Mouse (Mus musculus): ENCODE data around the gene Tpd52l2.

The Tpd52l2 gene

DNA sequence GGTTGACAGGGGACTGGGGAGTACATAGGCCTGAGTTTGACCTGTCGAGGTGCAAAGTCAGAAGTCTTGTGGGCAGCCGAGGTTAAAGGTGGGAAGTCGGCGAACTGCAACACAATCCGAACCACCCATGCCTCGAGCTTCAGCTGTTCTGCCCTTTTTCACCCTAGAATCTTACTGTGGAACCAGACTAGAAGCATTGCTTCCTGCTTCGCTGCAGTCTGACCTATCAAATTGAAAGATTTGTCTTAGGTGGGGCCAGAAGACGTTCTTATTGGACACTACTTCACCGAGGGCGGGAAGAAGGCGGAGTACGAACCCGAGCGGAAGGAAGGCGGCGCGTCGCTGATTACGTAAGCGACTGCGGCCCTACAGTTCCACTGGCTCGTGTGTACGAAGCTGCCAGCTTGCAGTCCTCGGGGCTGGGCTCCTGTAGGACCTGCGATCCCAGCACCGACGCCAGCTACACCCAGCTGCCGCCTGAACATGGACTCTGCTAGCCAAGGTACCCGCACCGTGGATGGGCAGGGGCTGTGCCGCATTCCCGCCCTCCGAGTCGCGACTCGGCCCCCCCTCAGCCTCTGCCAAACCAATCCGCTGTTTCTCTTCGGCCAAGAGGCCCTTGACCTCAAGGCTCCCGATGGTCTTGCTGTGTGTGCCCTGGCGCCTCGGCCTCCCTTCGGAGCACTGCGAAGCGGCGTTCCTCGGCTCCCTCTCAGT lies at the start of gene Tpd52l2:
Gene Tpd52l2, plus strand, starts transcription at position 312 of the 717 bp plus-strand sequence.
- DNase-seq (ENCODE audit: low spot score in 2 of 2): peak; percentile 91 to 94

DNA sequence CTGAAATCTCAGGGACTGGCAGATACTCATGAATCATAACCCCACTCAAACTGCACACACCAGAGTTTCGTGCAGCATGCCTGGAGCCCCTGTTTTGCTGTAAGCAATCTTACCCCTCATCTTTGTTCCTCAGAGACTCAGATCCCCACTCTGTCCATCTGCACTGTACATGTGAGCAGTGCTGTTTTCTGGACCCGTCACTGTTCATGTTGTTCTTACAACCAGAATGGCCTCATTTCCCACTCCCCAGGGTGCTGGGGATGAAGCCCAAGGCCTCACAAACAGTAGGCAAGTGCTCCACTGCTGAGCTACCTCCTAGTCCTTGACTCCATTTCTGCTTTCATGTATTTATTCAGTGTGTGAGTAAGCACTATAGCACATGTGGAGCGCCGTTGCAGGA lies 44.8 kb upstream of the Tpd52l2 start:
- no peak for DNase-seq (ENCODE audit: low spot score in 2 of 2)

DNA sequence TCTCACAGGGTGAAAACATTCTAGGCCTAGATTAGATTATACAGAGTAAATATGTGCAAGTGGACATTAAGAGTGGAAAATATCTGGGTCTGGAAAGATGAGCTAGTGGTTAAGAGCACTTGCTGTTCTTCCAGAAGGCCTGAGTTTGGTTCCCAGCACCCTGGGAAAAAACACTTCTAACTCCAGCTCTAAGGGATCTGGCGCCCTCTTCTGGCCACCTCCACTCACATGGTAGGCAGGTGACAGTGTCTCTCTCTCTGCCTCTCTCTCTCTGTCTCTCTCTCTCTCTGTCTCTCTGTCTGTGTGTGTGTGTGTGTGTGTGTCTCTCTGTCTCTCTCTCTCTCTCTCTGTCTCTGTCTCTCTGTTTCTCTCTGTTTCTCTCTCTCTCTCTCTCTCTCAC lies 43.7 kb upstream of the Tpd52l2 start:
- DNase-seq (ENCODE audit: low spot score in 2 of 2): no peak

GRCm38 (mm10) chr2:181455899-181456298 lies 41.0 kb upstream of the Tpd52l2 start:
- DNase-seq (ENCODE audit: low spot score in 2 of 2): no peak

DNA sequence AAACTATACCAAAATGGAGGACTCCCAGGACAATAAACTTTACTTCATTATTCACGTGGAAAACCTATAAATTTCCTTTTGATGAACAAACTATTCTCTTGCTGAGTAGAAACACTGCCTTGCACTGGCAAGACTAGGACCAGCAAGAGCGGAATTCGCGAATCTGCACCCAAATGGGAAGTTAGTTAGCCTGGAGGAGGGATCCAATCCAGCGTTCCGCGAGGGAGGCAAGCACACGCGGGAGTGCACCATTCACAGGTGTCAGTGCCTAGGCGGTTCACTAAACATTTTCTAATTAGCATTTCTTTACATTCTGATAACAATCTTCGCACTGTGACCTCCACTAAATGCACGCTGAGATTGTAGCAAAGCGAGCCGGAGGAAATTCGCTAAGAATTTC lies 39.1 kb upstream of the Tpd52l2 start:
- DNase-seq (ENCODE audit: low spot score in 2 of 2): no peak

- peak in 1 of 2 experiments; percentile 11 for DNase-seq (ENCODE audit: low spot score in 2 of 2)
Measured at GRCm38 (mm10) chr2:181458411-181459152, 38.4 kb upstream of the Tpd52l2 start.

DNA sequence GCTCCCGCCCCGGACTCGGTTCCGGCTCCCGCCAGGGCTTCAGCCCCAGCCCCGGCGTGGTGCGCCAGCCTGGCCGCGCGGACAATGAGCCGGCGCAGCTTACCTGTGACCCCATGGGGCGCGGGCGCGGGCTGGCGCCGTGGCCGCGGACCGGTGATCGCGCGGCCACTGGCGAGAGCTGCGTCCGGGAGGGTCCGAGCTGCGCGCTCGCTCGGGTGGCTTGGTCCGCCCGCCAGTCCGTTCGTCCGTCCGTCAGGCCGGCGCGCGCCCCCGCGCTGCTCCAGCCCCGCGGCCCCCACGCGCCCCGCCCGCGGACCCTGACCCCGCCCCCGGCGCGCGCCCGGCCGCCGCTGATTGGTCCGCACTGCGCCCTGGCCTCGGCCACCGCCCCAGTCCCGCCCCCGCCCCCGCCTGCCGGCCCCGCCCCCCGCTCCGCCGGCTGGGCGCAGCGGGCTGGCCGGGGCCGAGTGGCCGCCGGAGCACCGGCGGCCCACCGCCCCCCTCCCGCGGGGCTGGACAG lies 37.7 kb upstream of the Tpd52l2 start, which contains the start of gene Zbtb46:
Gene Zbtb46, minus strand, starts transcription at position 274 of the 520 bp plus-strand sequence.
- DNase-seq (ENCODE audit: low spot score in 2 of 2): peak; percentile 76 to 79

GRCm38 (mm10) chr2:181459673-181460621 lies 37.0 kb upstream of the Tpd52l2 start:
- DNase-seq (ENCODE audit: low spot score in 2 of 2): peak; percentile 43 to 57

GRCm38 (mm10) chr2:181461536-181462100 lies 35.3 kb upstream of the Tpd52l2 start:
- no peak for DNase-seq (ENCODE audit: low spot score in 2 of 2)

DNA sequence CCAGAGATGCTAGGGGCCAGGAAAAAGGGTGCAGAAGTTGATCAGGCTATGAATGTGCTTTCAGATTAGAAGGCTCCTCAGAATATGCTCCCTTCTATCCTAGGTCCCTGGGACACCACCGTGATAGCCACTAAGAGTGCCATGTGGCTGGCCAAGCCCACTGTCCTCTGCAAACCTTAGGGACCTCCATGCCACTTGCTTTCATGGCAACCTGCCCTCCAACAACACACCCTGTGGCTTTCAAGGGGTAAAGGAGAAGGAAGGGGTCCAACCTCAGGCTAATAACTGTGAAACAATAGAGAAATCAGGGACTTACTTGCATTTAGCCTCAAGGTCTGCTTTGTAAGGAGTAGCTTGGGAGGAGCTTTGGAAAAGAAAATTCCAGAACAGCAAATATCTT lies 34.3 kb upstream of the Tpd52l2 start:
- DNase-seq (ENCODE audit: low spot score in 2 of 2): no peak

GRCm38 (mm10) chr2:181463008-181463738 lies 33.8 kb upstream of the Tpd52l2 start:
- DNase-seq (ENCODE audit: low spot score in 2 of 2): peak in 1 of 2 experiments; percentile 19

DNA sequence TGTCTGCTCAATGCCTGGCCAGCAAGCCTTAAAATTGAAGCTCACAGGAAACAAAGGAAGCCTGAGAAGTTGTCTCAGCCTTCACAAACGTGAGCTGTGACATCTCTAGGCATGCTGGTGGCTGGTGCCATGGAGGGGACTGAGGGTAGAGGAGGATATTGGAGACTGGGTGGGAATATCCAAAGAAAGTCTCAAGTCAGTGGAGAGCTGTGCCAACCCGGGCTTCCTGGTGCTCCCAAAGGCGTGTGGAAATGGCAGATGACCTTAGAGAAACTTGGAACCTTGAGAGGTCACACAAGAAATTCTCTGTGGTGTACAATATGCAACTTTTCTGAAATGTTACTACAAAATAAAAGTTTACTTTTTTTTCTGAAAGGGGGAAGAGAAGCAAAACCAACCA lies 31.5 kb upstream of the Tpd52l2 start:
- DNase-seq (ENCODE audit: low spot score in 2 of 2): no peak

DNA sequence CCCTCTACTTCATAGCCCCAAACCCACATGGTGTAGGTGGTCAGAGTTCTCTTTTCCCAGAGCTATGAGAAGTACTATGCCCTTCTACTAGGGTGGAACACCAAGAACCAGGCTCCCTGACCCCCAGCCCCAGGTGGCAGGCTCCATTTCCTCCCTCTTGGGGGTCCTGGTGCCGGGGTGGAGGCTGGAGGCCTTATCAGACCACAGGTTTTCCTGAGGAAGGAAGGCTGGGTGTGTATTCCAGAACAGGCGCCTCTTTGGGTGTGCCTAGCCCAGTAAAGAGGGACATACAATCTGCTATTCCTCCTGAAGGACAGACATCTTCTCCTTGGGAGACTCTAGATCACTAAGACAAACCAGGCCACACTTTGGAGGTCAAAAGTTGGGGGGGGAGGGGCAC lies 26.7 kb upstream of the Tpd52l2 start:
- no peak for DNase-seq (ENCODE audit: low spot score in 2 of 2)

GRCm38 (mm10) chr2:181471246-181471645 lies 25.7 kb upstream of the Tpd52l2 start:
- DNase-seq (ENCODE audit: low spot score in 2 of 2): no peak

DNA sequence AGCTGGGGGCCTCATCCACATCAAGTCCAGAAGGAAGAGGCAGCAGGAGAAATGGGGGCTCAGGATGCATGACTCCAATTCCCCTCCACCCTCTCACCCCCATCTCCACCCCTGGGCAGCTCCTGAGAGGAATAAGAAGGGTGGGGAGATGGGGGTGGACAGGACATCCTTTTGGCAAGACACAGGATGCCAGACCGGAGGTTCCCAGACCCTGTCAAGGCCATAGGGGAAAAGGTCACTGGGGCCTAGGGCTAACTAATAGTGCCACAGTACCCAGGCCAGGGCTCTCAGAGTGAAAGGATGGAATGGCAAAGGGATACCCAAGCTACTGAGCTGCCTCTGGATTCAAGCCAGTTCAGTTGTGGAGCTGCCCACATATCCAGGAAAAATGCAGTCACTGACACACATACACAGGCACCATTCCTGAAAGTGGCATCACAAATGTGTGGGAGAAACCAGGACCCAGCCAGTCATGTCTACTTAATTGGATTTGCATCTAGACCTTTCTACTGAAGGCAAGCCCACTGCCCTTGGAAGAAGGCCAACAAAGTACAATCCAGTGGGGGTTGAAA lies 24.6 kb upstream of the Tpd52l2 start:
- DNase-seq (ENCODE audit: low spot score in 2 of 2): no peak

DNA sequence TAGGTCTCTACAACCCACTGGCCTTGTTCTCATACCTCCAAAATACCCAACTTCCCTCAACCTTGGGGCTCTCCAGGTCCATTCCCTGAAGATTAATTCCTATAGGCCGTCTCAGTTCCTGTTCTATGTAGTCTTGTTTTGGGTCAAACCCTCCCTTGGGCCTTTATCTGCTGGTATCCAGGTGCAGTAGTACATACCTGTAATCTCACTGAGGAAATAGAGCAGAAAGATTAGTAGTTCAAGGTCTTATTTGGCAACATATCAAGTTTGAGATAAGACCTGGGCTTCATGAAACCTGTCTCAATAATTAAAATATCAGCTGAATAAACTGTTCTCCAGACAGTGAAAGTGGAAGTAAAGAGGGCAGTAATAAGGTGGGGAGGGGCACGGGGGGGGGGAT lies 13.8 kb upstream of the Tpd52l2 start:
- DNase-seq (ENCODE audit: low spot score in 2 of 2): no peak

DNA sequence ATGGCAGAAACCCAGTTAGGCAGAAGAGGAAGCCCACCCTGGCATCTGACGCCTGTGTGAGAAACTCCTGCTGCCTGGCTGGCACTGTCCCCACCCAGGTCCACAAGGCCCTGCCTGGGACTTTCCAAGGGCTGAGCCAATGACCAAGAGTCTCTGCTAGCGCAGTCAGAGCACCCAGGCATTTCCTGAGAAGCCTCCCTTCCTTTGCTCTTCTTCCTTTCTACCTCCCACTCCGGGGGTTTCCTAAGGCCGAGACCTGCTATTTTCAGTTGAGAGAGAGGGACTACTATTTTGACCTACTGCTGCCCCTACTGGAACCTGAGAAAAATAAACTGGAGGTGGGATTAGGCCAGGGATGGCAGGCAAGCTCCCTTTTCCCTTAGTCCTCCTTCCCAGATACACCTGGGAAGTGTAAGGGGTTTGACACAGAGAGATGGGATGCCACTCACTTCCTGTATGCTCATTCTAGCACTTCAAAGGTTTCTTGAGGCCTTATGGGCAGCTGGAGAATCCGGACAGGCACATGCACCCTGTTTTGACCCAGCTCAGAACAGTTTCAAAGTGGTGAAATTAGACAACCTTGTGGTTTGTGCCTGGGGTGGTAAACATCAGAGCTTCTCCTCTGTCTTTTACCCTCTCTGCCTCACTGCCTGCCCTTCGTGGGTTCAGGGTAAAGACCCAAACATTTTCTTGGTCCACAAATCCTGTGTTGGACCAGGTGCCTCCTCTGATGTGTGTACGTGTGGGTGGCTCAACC lies 13.2 kb upstream of the Tpd52l2 start:
- DNase-seq (ENCODE audit: low spot score in 2 of 2): peak; percentile 62 to 71

DNA sequence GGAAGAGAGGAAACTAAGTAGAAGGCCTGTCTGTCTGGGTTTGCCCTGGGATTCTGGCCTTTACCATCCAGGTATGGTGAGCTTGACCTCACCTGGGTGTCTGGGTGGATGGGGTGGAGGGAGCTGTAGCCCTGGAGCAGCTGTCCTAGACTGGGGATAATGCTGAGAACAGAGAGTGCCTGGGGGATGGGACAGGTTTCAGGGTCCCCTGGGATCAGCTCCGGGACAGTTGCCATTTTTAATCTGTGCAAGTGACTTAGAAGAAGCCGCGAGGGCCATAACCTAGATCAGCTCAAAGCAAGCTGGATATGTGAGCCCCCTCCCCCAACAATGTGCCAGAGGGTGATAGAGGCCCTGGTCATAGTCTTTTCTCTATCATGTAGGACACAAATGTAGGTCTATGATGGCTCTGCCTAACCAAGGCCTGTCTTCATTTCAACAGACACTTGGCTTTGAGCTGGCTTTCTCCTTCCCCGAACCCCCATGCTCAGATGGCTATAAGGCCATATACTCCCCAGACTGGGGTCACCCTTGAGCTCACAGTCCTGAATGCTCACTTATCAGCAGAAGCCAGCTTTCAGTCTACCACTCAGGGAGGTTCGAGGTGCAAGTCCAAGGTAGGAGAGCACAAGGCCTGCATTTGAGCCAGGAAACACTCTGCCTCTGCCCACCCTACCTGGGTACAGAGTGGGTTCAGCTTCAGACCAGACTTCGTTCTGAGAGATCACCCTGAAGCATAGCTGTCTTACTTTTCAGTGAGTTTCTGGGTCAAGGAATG lies 12.3 kb upstream of the Tpd52l2 start:
- DNase-seq (ENCODE audit: low spot score in 2 of 2): no peak

DNA sequence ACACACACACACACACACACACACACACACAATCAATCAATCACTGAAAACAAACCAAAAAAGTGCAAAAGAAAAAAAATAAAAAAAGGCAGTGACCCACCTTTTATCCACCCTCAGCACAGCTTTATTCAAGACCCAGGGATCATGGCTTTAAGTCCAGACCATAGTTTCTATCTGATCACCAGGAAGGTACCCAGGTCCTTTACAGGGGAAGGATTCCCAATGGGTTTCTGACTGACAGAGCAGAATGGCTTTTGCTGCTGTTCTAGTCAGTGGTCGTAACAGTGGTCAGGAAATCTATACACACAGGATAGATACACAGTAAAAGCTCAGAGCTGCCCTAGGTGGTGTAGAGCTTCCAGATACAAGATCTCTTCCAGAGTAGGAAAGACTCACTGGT lies 11.2 kb upstream of the Tpd52l2 start:
- no peak for DNase-seq (ENCODE audit: low spot score in 2 of 2)

Data from spleen, postnatal 36 days (tissue).